Mouse (Mus musculus): Measurements from ENCODE around the gene Cadm4. TPM values are rescaled to one million over a fixed set of nuclear protein-coding genes. Genes with fewer than 3 reads are reported as not detected.
A peak's percentile ranks its signal among the peaks of the same experiment; 100 is the strongest.

The Cadm4 gene
- polyA plus RNA-seq, 1 experiment from 2014 or later, result 1.2 TPM

GRCm38 (mm10) chr7:24538154-24538553 lies 56.3 kb downstream of the Cadm4 start:
- WGBS, result 38% methylated on average over 5 of the region's 5 CpGs
- H3K36me3 ChIP-seq (ENCODE audit: control insufficient read depth, insufficient read depth), result peaks cover 13% of the 10 kb centered on the region
- no peak for ATAC-seq (replicated peaks; ENCODE audit: extremely low read depth, insufficient read depth, low FRiP score)
- no peaks in the 10 kb centered on the region for H3K27me3 ChIP-seq (ENCODE audit: control insufficient read depth, insufficient read depth, low read length)
- H3K9me3 ChIP-seq (replicated peaks; ENCODE audit: control insufficient read depth, low read length), result no peaks in the 10 kb centered on the region
- no peaks in the 10 kb centered on the region for H3K4me1 ChIP-seq (ENCODE audit: control insufficient read depth, insufficient read depth, low read length)
- no peak overlapping the region for H3K27ac ChIP-seq (ENCODE audit: low read length)
- no peak overlapping the region for H3K4me3 ChIP-seq (ENCODE audit: low read length)
- no peak overlapping the region for H3K4me2 ChIP-seq (ENCODE audit: low read depth, low read length)
- no peak overlapping the region for H3K9ac ChIP-seq (ENCODE audit: low read length)

- no peak overlapping the region for H3K4me3 ChIP-seq (ENCODE audit: low read length)
- H3K4me2 ChIP-seq (ENCODE audit: low read depth, low read length), result no peak overlapping the region
- H3K9ac ChIP-seq (ENCODE audit: low read length), result no peak overlapping the region
- 73% methylated on average over 5 of the region's 5 CpGs for WGBS
- no peaks in the 10 kb centered on the region for H3K4me1 ChIP-seq (ENCODE audit: control insufficient read depth, insufficient read depth, low read length)
- H3K27ac ChIP-seq (ENCODE audit: low read length), result no peak overlapping the region
- peaks cover 9% of the 10 kb centered on the region for H3K36me3 ChIP-seq (ENCODE audit: control insufficient read depth, insufficient read depth)
- ATAC-seq (replicated peaks; ENCODE audit: extremely low read depth, insufficient read depth, low FRiP score), result no peak
- H3K27me3 ChIP-seq (ENCODE audit: control insufficient read depth, insufficient read depth, low read length), result no peaks in the 10 kb centered on the region
- no peaks in the 10 kb centered on the region for H3K9me3 ChIP-seq (replicated peaks; ENCODE audit: control insufficient read depth, low read length)
Observed at GRCm38 (mm10) chr7:24538701-24539100, 56.9 kb downstream of the Cadm4 start.

- H3K4me2 ChIP-seq (ENCODE audit: low read depth, low read length), result no peak overlapping the region
- no peak overlapping the region for H3K27ac ChIP-seq (ENCODE audit: low read length)
- no peaks in the 10 kb centered on the region for H3K4me1 ChIP-seq (ENCODE audit: control insufficient read depth, insufficient read depth, low read length)
- no peaks in the 10 kb centered on the region for H3K27me3 ChIP-seq (ENCODE audit: control insufficient read depth, insufficient read depth, low read length)
- ATAC-seq (replicated peaks; ENCODE audit: extremely low read depth, insufficient read depth, low FRiP score), result no peak
- H3K4me3 ChIP-seq (ENCODE audit: low read length), result no peak overlapping the region
- no peak overlapping the region for H3K9ac ChIP-seq (ENCODE audit: low read length)
- H3K36me3 ChIP-seq (ENCODE audit: control insufficient read depth, insufficient read depth), result peaks cover 5% of the 10 kb centered on the region
- 93% methylated on average over 4 of the region's 4 CpGs for WGBS
- H3K9me3 ChIP-seq (replicated peaks; ENCODE audit: control insufficient read depth, low read length), result peaks cover 3% of the 10 kb centered on the region; the same call in 1 of the 2 replicates
Observed at GRCm38 (mm10) chr7:24539686-24540085, 57.9 kb downstream of the Cadm4 start.

- Histone ChIP-seq H3K4me3 (ENCODE audit: low read length) (no peak overlapping the region), H3K9ac (ENCODE audit: low read length) (no peak overlapping the region), H3K27me3 (ENCODE audit: control insufficient read depth, insufficient read depth, low read length) (no peaks in the 10 kb centered on the region), H3K4me2 (ENCODE audit: low read depth, low read length) (no peak overlapping the region), H3K27ac (ENCODE audit: low read length) (no peak overlapping the region), H3K4me1 (ENCODE audit: control insufficient read depth, insufficient read depth, low read length) (peaks cover 13% of the 10 kb centered on the region), H3K36me3 (ENCODE audit: control insufficient read depth, insufficient read depth) (peaks cover 2% of the 10 kb centered on the region; the same call in 1 of the 2 replicates), H3K9me3 (replicated peaks; ENCODE audit: control insufficient read depth, low read length) (peaks cover 3% of the 10 kb centered on the region; the same call in 1 of the 2 replicates)
- no peak for ATAC-seq (replicated peaks; ENCODE audit: extremely low read depth, insufficient read depth, low FRiP score)
- 86% methylated on average over 2 of the region's 2 CpGs for WGBS
Observed at GRCm38 (mm10) chr7:24544506-24544905, 62.7 kb downstream of the Cadm4 start.

GRCm38 (mm10) chr7:24546068-24546614 lies 64.3 kb downstream of the Cadm4 start, which contains the start of the genes Pinlyp and Xrcc1:
Pinlyp (minus strand) TSS chr7:24546118.
Xrcc1 (plus strand) TSS chr7:24546289.
- Histone ChIP-seq H3K27ac (ENCODE audit: low read length) (peak within 1 kb of the TSS; percentile 72), H3K9me3 (replicated peaks; ENCODE audit: control insufficient read depth, low read length) (peaks cover 3% of the 10 kb centered on the region; the same call in 1 of the 2 replicates), H3K9ac (ENCODE audit: low read length) (peak within 1 kb of the TSS; percentile 94), H3K36me3 (ENCODE audit: control insufficient read depth, insufficient read depth) (peaks cover 10% of the 10 kb centered on the region; the same call in 1 of the 2 replicates), H3K4me2 (ENCODE audit: low read depth, low read length) (peak within 1 kb of the TSS; percentile 79), H3K4me1 (ENCODE audit: control insufficient read depth, insufficient read depth, low read length) (peaks cover 13% of the 10 kb centered on the region), H3K27me3 (ENCODE audit: control insufficient read depth, insufficient read depth, low read length) (no peaks in the 10 kb centered on the region), H3K4me3 (ENCODE audit: low read length) (peak within 1 kb of the TSS; percentile 89)
- ATAC-seq (replicated peaks; ENCODE audit: extremely low read depth, insufficient read depth, low FRiP score), result no peak
- 38% methylated on average over 13 of the region's 13 CpGs for WGBS

- Histone ChIP-seq H3K27ac (ENCODE audit: low read length) (peak overlapping the region; percentile 72), H3K27me3 (ENCODE audit: control insufficient read depth, insufficient read depth, low read length) (no peaks in the 10 kb centered on the region), H3K4me2 (ENCODE audit: low read depth, low read length) (peak overlapping the region; percentile 79), H3K9ac (ENCODE audit: low read length) (peak overlapping the region; percentile 94), H3K36me3 (ENCODE audit: control insufficient read depth, insufficient read depth) (peaks cover 10% of the 10 kb centered on the region; the same call in 1 of the 2 replicates), H3K4me3 (ENCODE audit: low read length) (peak overlapping the region; percentile 89), H3K4me1 (ENCODE audit: control insufficient read depth, insufficient read depth, low read length) (peaks cover 13% of the 10 kb centered on the region), H3K9me3 (replicated peaks; ENCODE audit: control insufficient read depth, low read length) (peaks cover 3% of the 10 kb centered on the region; the same call in 1 of the 2 replicates)
- under 1% methylated on average over 57 of the region's 57 CpGs for WGBS
- ATAC-seq (replicated peaks; ENCODE audit: extremely low read depth, insufficient read depth, low FRiP score), result peak; percentile 99
Observed at GRCm38 (mm10) chr7:24546634-24547389, 65.0 kb downstream of the Cadm4 start.

GRCm38 (mm10) chr7:24547534-24548036 lies 65.8 kb downstream of the Cadm4 start:
- WGBS, result 22% methylated on average over 13 of the region's 13 CpGs
- Histone ChIP-seq H3K27me3 (ENCODE audit: control insufficient read depth, insufficient read depth, low read length) (no peaks in the 10 kb centered on the region), H3K4me1 (ENCODE audit: control insufficient read depth, insufficient read depth, low read length) (peaks cover 13% of the 10 kb centered on the region), H3K27ac (ENCODE audit: low read length) (peak overlapping the region; percentile 72), H3K9ac (ENCODE audit: low read length) (peak overlapping the region; percentile 94), H3K4me2 (ENCODE audit: low read depth, low read length) (peak overlapping the region; percentile 79), H3K36me3 (ENCODE audit: control insufficient read depth, insufficient read depth) (peaks cover 17% of the 10 kb centered on the region), H3K4me3 (ENCODE audit: low read length) (peak overlapping the region; percentile 89), H3K9me3 (replicated peaks; ENCODE audit: control insufficient read depth, low read length) (peaks cover 3% of the 10 kb centered on the region; the same call in 1 of the 2 replicates)
- no peak for ATAC-seq (replicated peaks; ENCODE audit: extremely low read depth, insufficient read depth, low FRiP score)

- Histone ChIP-seq H3K9ac (ENCODE audit: low read length) (no peak overlapping the region), H3K36me3 (ENCODE audit: control insufficient read depth, insufficient read depth) (peaks cover 30% of the 10 kb centered on the region), H3K27me3 (ENCODE audit: control insufficient read depth, insufficient read depth, low read length) (no peaks in the 10 kb centered on the region), H3K4me3 (ENCODE audit: low read length) (no peak overlapping the region), H3K4me2 (ENCODE audit: low read depth, low read length) (no peak overlapping the region), H3K9me3 (replicated peaks; ENCODE audit: control insufficient read depth, low read length) (no peaks in the 10 kb centered on the region), H3K4me1 (ENCODE audit: control insufficient read depth, insufficient read depth, low read length) (peaks cover 8% of the 10 kb centered on the region), H3K27ac (ENCODE audit: low read length) (no peak overlapping the region)
- WGBS, result 86% methylated on average over 12 of the region's 12 CpGs
- no peak for ATAC-seq (replicated peaks; ENCODE audit: extremely low read depth, insufficient read depth, low FRiP score)
Observed at GRCm38 (mm10) chr7:24551985-24552759, 70.3 kb downstream of the Cadm4 start.

All from heart, embryonic 16.5 days (tissue).